Comparison of ENCODE assay signal across 8 mouse cellular contexts in genomic region chr19:5367455-5367854, GRCm38 (mm10). TPM values are rescaled to one million over a fixed set of nuclear protein-coding genes. Genes with fewer than 3 reads are reported as not detected.
A peak's percentile ranks its signal among the peaks of the same experiment; 100 is the strongest.
DNase-seq lines count a peak whose midpoint lies in the region; ATAC-seq and TF ChIP-seq lines count a peak whose summit lies in the region.

No protein-coding gene starts in this region.

- 12% methylated on average over 11 of the region's 11 CpGs for WGBS in embryonic facial prominence, embryonic 14.5 days
- WGBS in limb, embryonic 15.5 days: 11% methylated on average over 11 of the region's 11 CpGs
- 8% methylated on average over 11 of the region's 11 CpGs for WGBS in stomach, embryonic 15.5 days

- no peak for ATAC-seq in embryonic facial prominence, embryonic 14.5 days (ENCODE audit: low read depth)
- ATAC-seq in limb, embryonic 15.5 days (ENCODE audit: insufficient number of reproducible peaks, low FRiP score, low TSS enrichment, low read depth): no peak
- ATAC-seq in stomach, embryonic 15.5 days (ENCODE audit: insufficient read depth, low FRiP score, low read depth): no peak

- H3K4me3 ChIP-seq in gastrocnemius, adult 2 months: peak overlapping the region; percentile 80
- peak overlapping the region; percentile 97 for H3K4me3 ChIP-seq in embryonic facial prominence, embryonic 14.5 days (ENCODE audit: low read depth, low read length)
- peak overlapping the region; percentile 97 for H3K4me3 ChIP-seq in limb, embryonic 15.5 days
- peak overlapping the region; percentile 87 for H3K4me3 ChIP-seq in stomach, embryonic 15.5 days (replicated peaks)

- no peaks in the 10 kb centered on the region for H3K9me3 ChIP-seq in embryonic facial prominence, embryonic 14.5 days (ENCODE audit: control insufficient read depth, low read length)
- H3K9me3 ChIP-seq in limb, embryonic 15.5 days: no peaks in the 10 kb centered on the region
- no peaks in the 10 kb centered on the region for H3K9me3 ChIP-seq in stomach, embryonic 15.5 days

- H3K9ac ChIP-seq in embryonic facial prominence, embryonic 14.5 days (ENCODE audit: low read depth, low read length): peak overlapping the region; percentile 83
- H3K9ac ChIP-seq in limb, embryonic 15.5 days: peak overlapping the region; percentile 90
- peak overlapping the region; percentile 89 for H3K9ac ChIP-seq in stomach, embryonic 15.5 days

- peak; percentile 17; the same call in 1 of the 2 replicates for TF ChIP-seq CTCF in gastrocnemius, adult 2 months (IDR thresholded peaks at IDR 0.05)

- H3K4me2 ChIP-seq in embryonic facial prominence, embryonic 14.5 days (ENCODE audit: low read depth, low read length): peak overlapping the region; percentile 95
- H3K4me2 ChIP-seq in limb, embryonic 15.5 days: peak overlapping the region; percentile 88
- H3K4me2 ChIP-seq in stomach, embryonic 15.5 days: peak overlapping the region; percentile 90

- DNase-seq in gastrocnemius, adult 2 months: no peak
- no peak for DNase-seq in gastrocnemius, postnatal 10 days
- DNase-seq in B cell, adult 2 months: peak; percentile 45 to 53
- no peak for DNase-seq in embryonic facial prominence, embryonic 14.5 days (ENCODE audit: low spot score)
- no peak for DNase-seq in adrenal gland, postnatal 25 days
- DNase-seq in gastrocnemius, postnatal 25 days: no peak

- H3K36me3 ChIP-seq in embryonic facial prominence, embryonic 14.5 days (ENCODE audit: control insufficient read depth, insufficient read depth, low read length): peaks cover 58% of the 10 kb centered on the region
- H3K36me3 ChIP-seq in limb, embryonic 15.5 days: peaks cover 56% of the 10 kb centered on the region
- H3K36me3 ChIP-seq in stomach, embryonic 15.5 days: peaks cover 37% of the 10 kb centered on the region

- no peaks in the 10 kb centered on the region for H3K27me3 ChIP-seq in embryonic facial prominence, embryonic 14.5 days (replicated peaks; ENCODE audit: control insufficient read depth, insufficient read depth, low read length)
- no peaks in the 10 kb centered on the region for H3K27me3 ChIP-seq in limb, embryonic 15.5 days
- no peaks in the 10 kb centered on the region for H3K27me3 ChIP-seq in stomach, embryonic 15.5 days (replicated peaks)

- peak overlapping the region; percentile 100 for H3K27ac ChIP-seq in gastrocnemius, adult 2 months
- H3K27ac ChIP-seq in embryonic facial prominence, embryonic 14.5 days (replicated peaks; ENCODE audit: low read depth, low read length): peak overlapping the region; percentile 94
- H3K27ac ChIP-seq in limb, embryonic 15.5 days: peak overlapping the region; percentile 98
- peak overlapping the region; percentile 98 for H3K27ac ChIP-seq in stomach, embryonic 15.5 days

- intact Hi-C loops in gastrocnemius, adult 2 months (cut with DNase I): no loop called here

- peaks cover 13% of the 10 kb centered on the region for H3K4me1 ChIP-seq in embryonic facial prominence, embryonic 14.5 days (ENCODE audit: control insufficient read depth, insufficient read depth, low read length)
- peaks cover 21% of the 10 kb centered on the region for H3K4me1 ChIP-seq in limb, embryonic 15.5 days
- peaks cover 21% of the 10 kb centered on the region for H3K4me1 ChIP-seq in stomach, embryonic 15.5 days

RNA-seq across cellular contexts. Expression of gene Banf1, which starts 0.5 kb away (rescaled TPM):
- 100 to 1,000 TPM; 122 to 144 TPM for total RNA-seq in gastrocnemius, adult 2 months (2021)
- 100 to 1,000 TPM; 128 to 150 TPM for total RNA-seq in gastrocnemius, postnatal 10 days (2021)
- 375 and 387 TPM in 2 replicates for polyA plus RNA-seq in embryonic facial prominence, embryonic 14.5 days (2014; fragmentation: Nextera tagmentation; extraction: Ambion mirVana)
- 372 and 374 TPM in 2 replicates for polyA plus RNA-seq in limb, embryonic 15.5 days (2015; fragmentation: Nextera tagmentation; extraction: Ambion mirVana)
- polyA plus RNA-seq in stomach, embryonic 15.5 days (2015; fragmentation: Nextera tagmentation; extraction: Ambion mirVana): 433 and 441 TPM in 2 replicates
- total RNA-seq in adrenal gland, postnatal 25 days (2021): 148 and 160 TPM in 2 replicates
- total RNA-seq in gastrocnemius, postnatal 25 days (2021): 100 to 1,000 TPM; 114 to 122 TPM

RNA-seq across cellular contexts. Expression of gene Eif1ad, which starts 0.9 kb away (rescaled TPM):
- total RNA-seq in gastrocnemius, adult 2 months (2021): 10 to 100 TPM; 15.7 to 17.9 TPM
- total RNA-seq in gastrocnemius, postnatal 10 days (2021): 10 to 100 TPM; 14.0 to 15.6 TPM
- 35.0 and 35.7 TPM in 2 replicates for polyA plus RNA-seq in embryonic facial prominence, embryonic 14.5 days (2014; fragmentation: Nextera tagmentation; extraction: Ambion mirVana)
- 57.3 and 60.1 TPM in 2 replicates for polyA plus RNA-seq in limb, embryonic 15.5 days (2015; fragmentation: Nextera tagmentation; extraction: Ambion mirVana)
- polyA plus RNA-seq in stomach, embryonic 15.5 days (2015; fragmentation: Nextera tagmentation; extraction: Ambion mirVana): 48.0 and 51.2 TPM in 2 replicates
- total RNA-seq in adrenal gland, postnatal 25 days (2021): 25.0 and 25.1 TPM in 2 replicates
- 10 to 100 TPM; 12.7 to 13.4 TPM for total RNA-seq in gastrocnemius, postnatal 25 days (2021)

RNA-seq across cellular contexts. Expression of gene Cst6, which starts 18.1 kb away (rescaled TPM):
- 10 to 100 TPM; 27.5 to 44.2 TPM for total RNA-seq in gastrocnemius, adult 2 months (2021)
- 1 to 10 TPM; 1.8 to 1.9 TPM for total RNA-seq in gastrocnemius, postnatal 10 days (2021)
- polyA plus RNA-seq in embryonic facial prominence, embryonic 14.5 days (2014; fragmentation: Nextera tagmentation; extraction: Ambion mirVana): 7.5 and 9.2 TPM in 2 replicates
- polyA plus RNA-seq in limb, embryonic 15.5 days (2015; fragmentation: Nextera tagmentation; extraction: Ambion mirVana): 40.0 and 50.9 TPM in 2 replicates
- polyA plus RNA-seq in stomach, embryonic 15.5 days (2015; fragmentation: Nextera tagmentation; extraction: Ambion mirVana): 7.9 and 13.9 TPM in 2 replicates
- total RNA-seq in adrenal gland, postnatal 25 days (2021): 1.6 TPM in 1 of 2 replicates, not detected in the other
- total RNA-seq in gastrocnemius, postnatal 25 days (2021): 10 to 100 TPM; 19.7 to 41.3 TPM

RNA-seq across cellular contexts. Expression of gene Sart1, which starts 21.0 kb away (rescaled TPM):
- 10 to 100 TPM; 40.1 to 50.3 TPM for total RNA-seq in gastrocnemius, adult 2 months (2021)
- 10 to 100 TPM; 39.8 to 45.4 TPM for total RNA-seq in gastrocnemius, postnatal 10 days (2021)
- 50.3 and 65.9 TPM in 2 replicates for polyA plus RNA-seq in embryonic facial prominence, embryonic 14.5 days (2014; fragmentation: Nextera tagmentation; extraction: Ambion mirVana)
- polyA plus RNA-seq in limb, embryonic 15.5 days (2015; fragmentation: Nextera tagmentation; extraction: Ambion mirVana): 67.0 and 72.1 TPM in 2 replicates
- 74.8 and 75.3 TPM in 2 replicates for polyA plus RNA-seq in stomach, embryonic 15.5 days (2015; fragmentation: Nextera tagmentation; extraction: Ambion mirVana)
- total RNA-seq in adrenal gland, postnatal 25 days (2021): 49.8 and 93.4 TPM in 2 replicates
- total RNA-seq in gastrocnemius, postnatal 25 days (2021): 10 to 100 TPM; 29.0 to 36.5 TPM

RNA-seq across cellular contexts. Expression of gene Catsper1, which starts 31.9 kb away (rescaled TPM):
- not detected for total RNA-seq in gastrocnemius, adult 2 months (2021)
- not detected for total RNA-seq in gastrocnemius, postnatal 10 days (2021)
- polyA plus RNA-seq in embryonic facial prominence, embryonic 14.5 days (2014; fragmentation: Nextera tagmentation; extraction: Ambion mirVana): not detected in 2 replicates
- polyA plus RNA-seq in limb, embryonic 15.5 days (2015; fragmentation: Nextera tagmentation; extraction: Ambion mirVana): not detected in 2 replicates
- not detected in 2 replicates for polyA plus RNA-seq in stomach, embryonic 15.5 days (2015; fragmentation: Nextera tagmentation; extraction: Ambion mirVana)
- not detected in 2 replicates for total RNA-seq in adrenal gland, postnatal 25 days (2021)
- total RNA-seq in gastrocnemius, postnatal 25 days (2021): not detected

Comparison
In these comparisons a context has a peak if more than half of its experiments do, and no peak if none do; other contexts are left out.
1. DNase-seq: peak in B cell, adult 2 months (2 of 2); none in gastrocnemius, adult 2 months (single experiment), gastrocnemius, postnatal 10 days (single experiment), embryonic facial prominence, embryonic 14.5 days (single experiment), adrenal gland, postnatal 25 days (single experiment) and gastrocnemius, postnatal 25 days (single experiment).
2. Peak in every context shown above with its lines, with median percentiles within 50 percentile points of each other: H3K27ac ChIP-seq, H3K4me3 ChIP-seq, H3K4me2 ChIP-seq and H3K9ac ChIP-seq.